ENCODE assay signal across 34 mouse cellular contexts in genomic region chr4:142839540-142839939, GRCm38 (mm10).
A peak's percentile ranks its signal among the peaks of the same experiment; 100 is the strongest.
DNase-seq lines count a peak whose midpoint lies in the region; ATAC-seq and TF ChIP-seq lines count a peak whose summit lies in the region.
"Had no signal": no experiment of that assay in that cellular context is flagged by ENCODE, and none has a peak within 500 bp of the region (broad histone marks: within the 10 kb centered on the region; RNA-seq: fewer than 3 reads in every experiment).

No protein-coding gene starts in this region.

- no peak for ATAC-seq in liver, postnatal 0 days
- ATAC-seq in liver, embryonic 12.5 days = peak; percentile 56; the same call in 1 of the 2 replicates
- ATAC-seq: forebrain, embryonic 15.5 days; inflammation-experienced regulatory T-cells, adult 6 months; Patski had no signal

- H3K27me3 ChIP-seq in liver, postnatal 0 days (ENCODE audit: insufficient read depth, low read length) = no peaks in the 10 kb centered on the region
- no peaks in the 10 kb centered on the region for H3K27me3 ChIP-seq in liver, embryonic 12.5 days (replicated peaks)
- no peaks in the 10 kb centered on the region for H3K27me3 ChIP-seq in small intestine, adult 2 months (ENCODE audit: control insufficient read depth, insufficient read depth, low read length)
- H3K27me3 ChIP-seq: embryonic facial prominence, embryonic 12.5 days; forebrain, embryonic 15.5 days; heart, embryonic 13.5 days; hindbrain, embryonic 15.5 days; kidney, embryonic 15.5 days; limb, embryonic 12.5 days; midbrain, embryonic 12.5 days; neural tube, embryonic 12.5 days; Patski had no signal

- H3K4me3 ChIP-seq in liver, postnatal 0 days (ENCODE audit: low read depth, low read length) = no peak overlapping the region
- H3K4me3 ChIP-seq in liver, embryonic 12.5 days = no peak overlapping the region
- no peak overlapping the region for H3K4me3 ChIP-seq in small intestine, adult 2 months (ENCODE audit: low read depth, low read length)
- H3K4me3 ChIP-seq: embryonic facial prominence, embryonic 12.5 days; forebrain, embryonic 15.5 days; heart, adult 2 months; heart, embryonic 13.5 days; hindbrain, embryonic 10.5 days; hindbrain, embryonic 15.5 days; kidney, embryonic 15.5 days; limb, embryonic 12.5 days; midbrain, embryonic 12.5 days; myocyte; neural tube, embryonic 12.5 days had no signal

- no peaks in the 10 kb centered on the region for H3K36me3 ChIP-seq in liver, postnatal 0 days (replicated peaks; ENCODE audit: insufficient read depth, low read length)
- H3K36me3 ChIP-seq in liver, embryonic 12.5 days = no peaks in the 10 kb centered on the region
- no peaks in the 10 kb centered on the region for H3K36me3 ChIP-seq in small intestine, adult 2 months (ENCODE audit: control insufficient read depth, insufficient read depth, low read length)
- H3K36me3 ChIP-seq: embryonic facial prominence, embryonic 12.5 days; forebrain, embryonic 15.5 days; heart, embryonic 13.5 days; hindbrain, embryonic 10.5 days; hindbrain, embryonic 15.5 days; kidney, embryonic 15.5 days; limb, embryonic 12.5 days; midbrain, embryonic 12.5 days; neural tube, embryonic 12.5 days had no signal

- H3K27ac ChIP-seq in liver, postnatal 0 days (ENCODE audit: low read depth) = no peak overlapping the region
- no peak overlapping the region for H3K27ac ChIP-seq in liver, embryonic 12.5 days
- H3K27ac ChIP-seq in small intestine, adult 2 months (ENCODE audit: insufficient read depth, low read depth, low read length) = peak overlapping the region; percentile 92
- H3K27ac ChIP-seq: embryonic facial prominence, embryonic 12.5 days; forebrain, embryonic 15.5 days; heart, adult 2 months; heart, embryonic 13.5 days; hindbrain, embryonic 10.5 days; hindbrain, embryonic 15.5 days; kidney, embryonic 15.5 days; limb, embryonic 12.5 days; midbrain, embryonic 12.5 days; neural tube, embryonic 12.5 days; stomach, postnatal 0 days had no signal

- no peaks in the 10 kb centered on the region for H3K9me3 ChIP-seq in liver, postnatal 0 days (ENCODE audit: low read length)
- no peaks in the 10 kb centered on the region for H3K9me3 ChIP-seq in liver, embryonic 12.5 days (replicated peaks)
- H3K9me3 ChIP-seq: embryonic facial prominence, embryonic 12.5 days; forebrain, embryonic 15.5 days; heart, embryonic 13.5 days; hindbrain, embryonic 10.5 days; hindbrain, embryonic 15.5 days; kidney, embryonic 15.5 days; limb, embryonic 12.5 days had no signal

- TF ChIP-seq EP300 in liver, postnatal 0 days (IDR thresholded peaks at IDR 0.05; ENCODE audit: low read depth) = no peak

- peak; percentile 28 for DNase-seq in embryo, embryonic 9.5 days (ENCODE audit: extremely low spot score)
- DNase-seq in embryo, embryonic 11 days = no peak
- DNase-seq in liver = peak; percentile 21
- DNase-seq in liver, postnatal 0 days = no peak
- DNase-seq in gastrocnemius, postnatal 10 days = no peak
- no peak for DNase-seq in kidney, adult 9 months
- DNase-seq: adrenal gland, postnatal 14 days; cerebellum, adult 11-12 months; cerebellum, adult 9-11 months; gastrocnemius, postnatal 36 days; heart, adult 2 months; heart, postnatal 14 days; kidney, postnatal 4 days; layer of hippocampus, adult 9-11 months; lung, embryonic 14.5 days; lung, postnatal 14 days; right cerebral cortex, adult 18-20 months; thymus, adult 18-20 months; thymus, postnatal 25 days had no signal

- no peak for TF ChIP-seq CTCF in liver, postnatal 0 days (IDR thresholded peaks at IDR 0.05; ENCODE audit: low read depth)
- TF ChIP-seq CTCF in small intestine, adult 2 months (IDR thresholded peaks at IDR 0.05; ENCODE audit: extremely low read depth, insufficient read length, insufficient replicate concordance, low read depth, low read length) = no peak

- 38% methylated on average over 4 of the region's 4 CpGs for WGBS in liver, postnatal 0 days (ENCODE audit: insufficient replicate concordance)
- WGBS in liver, embryonic 12.5 days (ENCODE audit: insufficient replicate concordance) = 40% methylated on average over 4 of the region's 4 CpGs
- WGBS in small intestine, adult 2 months = 25% methylated on average over 4 of the region's 4 CpGs

- TF ChIP-seq POLR2A in small intestine, adult 2 months (IDR thresholded peaks at IDR 0.05; ENCODE audit: low read depth, low read length) = no peak

- no peak overlapping the region for H3K9ac ChIP-seq in liver, postnatal 0 days (replicated peaks)
- H3K9ac ChIP-seq in liver, embryonic 12.5 days = no peak overlapping the region
- H3K9ac ChIP-seq: embryonic facial prominence, embryonic 12.5 days; forebrain, embryonic 15.5 days; heart, embryonic 13.5 days; hindbrain, embryonic 15.5 days; kidney, embryonic 15.5 days; limb, embryonic 12.5 days; lung, embryonic 14.5 days; midbrain, embryonic 12.5 days; neural tube, embryonic 12.5 days had no signal

- H3K4me2 ChIP-seq in liver, postnatal 0 days (ENCODE audit: low read depth, low read length) = no peak overlapping the region
- H3K4me2 ChIP-seq in liver, embryonic 12.5 days = no peak overlapping the region
- H3K4me2 ChIP-seq: embryonic facial prominence, embryonic 12.5 days; forebrain, embryonic 15.5 days; heart, embryonic 13.5 days; hindbrain, embryonic 15.5 days; kidney, embryonic 15.5 days; limb, embryonic 12.5 days; lung, embryonic 14.5 days; midbrain, embryonic 12.5 days; neural tube, embryonic 12.5 days had no signal

- H3K4me1 ChIP-seq in liver, postnatal 0 days (ENCODE audit: insufficient read depth) = 0 out of 2 replicates have a peak, but pooled peaks cover 6% of the 10 kb centered on the region
- H3K4me1 ChIP-seq in liver, embryonic 12.5 days = no peaks in the 10 kb centered on the region
- H3K4me1 ChIP-seq in small intestine, adult 2 months (ENCODE audit: control insufficient read depth, insufficient read depth, insufficient read length, low read length) = peaks cover 40% of the 10 kb centered on the region
- H3K4me1 ChIP-seq: embryonic facial prominence, embryonic 12.5 days; forebrain, embryonic 15.5 days; hindbrain, embryonic 15.5 days; midbrain, embryonic 12.5 days; neural tube, embryonic 12.5 days had no signal

Comparison
In these comparisons a context has a peak if more than half of its experiments do, and no peak if none do; other contexts are left out.
1. DNase-seq: peak in embryo, embryonic 9.5 days (single experiment) and liver (single experiment); none in embryo, embryonic 11 days (single experiment), liver, postnatal 0 days (single experiment), gastrocnemius, postnatal 10 days (single experiment) and kidney, adult 9 months (single experiment).